8 mouse cellular contexts compared by ENCODE assay signal in the genomic region with DNA sequence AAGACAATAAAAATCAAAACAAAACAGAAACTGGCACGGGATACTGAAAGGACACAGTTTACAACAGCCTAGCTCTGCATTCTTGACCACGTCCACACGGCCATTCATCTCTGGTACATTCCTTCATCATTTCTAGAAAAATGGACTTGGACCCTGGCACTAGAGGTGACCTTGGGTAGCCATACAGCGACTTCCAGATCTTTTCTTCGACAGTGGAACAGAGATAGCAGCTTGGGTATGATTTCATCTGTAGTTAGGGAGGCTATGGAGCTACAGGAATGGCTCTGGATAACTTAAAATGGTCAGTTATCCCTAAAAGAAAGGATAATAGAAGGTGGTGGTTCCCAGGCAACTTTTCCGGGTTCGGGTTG. TPM values are rescaled to one million over a fixed set of nuclear protein-coding genes. Genes with fewer than 3 reads are reported as not detected.
A peak's percentile ranks its signal among the peaks of the same experiment; 100 is the strongest.
DNase-seq lines count a peak whose midpoint lies in the region; ATAC-seq and TF ChIP-seq lines count a peak whose summit lies in the region.

A gene (plus strand): TSS at position 54 of the 371 bp plus-strand sequence.

- intact Hi-C loops in heart, postnatal 10 days (cut with DNase I), result loop anchor here (2.0 kb wide), 1 partner anchor 71 kb away; no protein-coding TSS in a partner anchor

- H3K4me3 ChIP-seq in ES-Bruce4 (ENCODE audit: low read depth, low read length), result peak within 1 kb of the TSS; percentile 93
- H3K4me3 ChIP-seq in liver, postnatal 0 days (ENCODE audit: low read depth, low read length), result peak within 1 kb of the TSS; percentile 45

- no peaks in the 10 kb centered on the region for H3K27me3 ChIP-seq in ES-Bruce4 (ENCODE audit: control insufficient read depth, insufficient read depth, low read length, poor library complexity, severe bottlenecking)
- H3K27me3 ChIP-seq in liver, postnatal 0 days (ENCODE audit: insufficient read depth, low read length), result peaks cover 36% of the 10 kb centered on the region

- TF ChIP-seq CTCF in ES-Bruce4 (IDR thresholded peaks at IDR 0.05; ENCODE audit: low read depth, low read length), result no peak
- no peak for TF ChIP-seq CTCF in liver, postnatal 0 days (IDR thresholded peaks at IDR 0.05; ENCODE audit: low read depth)

- 2% methylated on average over 7 of the region's 7 CpGs for WGBS in liver, postnatal 0 days (ENCODE audit: insufficient replicate concordance)

- peaks cover 3% of the 10 kb centered on the region for H3K36me3 ChIP-seq in ES-Bruce4 (ENCODE audit: control insufficient read depth, insufficient read depth, low read length, poor library complexity, severe bottlenecking)
- H3K36me3 ChIP-seq in liver, postnatal 0 days (replicated peaks; ENCODE audit: insufficient read depth, low read length), result no peaks in the 10 kb centered on the region

- no peak for TF ChIP-seq POLR2A in ES-Bruce4 (IDR thresholded peaks at IDR 0.05; ENCODE audit: insufficient read depth, low read length)

- no peak for TF ChIP-seq EP300 in ES-Bruce4 (IDR thresholded peaks at IDR 0.05; ENCODE audit: insufficient read depth, low read depth, low read length)
- TF ChIP-seq EP300 in liver, postnatal 0 days (IDR thresholded peaks at IDR 0.05; ENCODE audit: low read depth), result no peak

- ATAC-seq in liver, postnatal 0 days, result no peak

- peak within 1 kb of the TSS; percentile 76 for H3K4me2 ChIP-seq in liver, postnatal 0 days (ENCODE audit: low read depth, low read length)

- H3K4me1 ChIP-seq in ES-Bruce4 (ENCODE audit: control insufficient read depth, insufficient read depth, low read length), result peaks cover 2% of the 10 kb centered on the region
- peaks cover 15% of the 10 kb centered on the region for H3K4me1 ChIP-seq in liver, postnatal 0 days (ENCODE audit: insufficient read depth)

- DNase-seq in embryo, embryonic 9.5 days (ENCODE audit: extremely low spot score), result peak; percentile 16
- DNase-seq in embryo, embryonic 10.5 days (ENCODE audit: low spot score), result no peak
- no peak for DNase-seq in heart, postnatal 10 days
- DNase-seq in liver, postnatal 0 days, result no peak
- no peak for DNase-seq in urinary bladder, postnatal 25 days (ENCODE audit: low spot score)
- DNase-seq in layer of hippocampus, postnatal 10 days (ENCODE audit: low spot score in 2 of 2), result no peak
- DNase-seq in layer of hippocampus, adult 18-20 months (ENCODE audit: low spot score in 2 of 2), result no peak

- H3K9ac ChIP-seq in ES-Bruce4 (ENCODE audit: low read depth, poor library complexity, severe bottlenecking), result peak within 1 kb of the TSS; percentile 79
- H3K9ac ChIP-seq in liver, postnatal 0 days (replicated peaks), result peak within 1 kb of the TSS; percentile 39

- peak within 1 kb of the TSS; percentile 100 for H3K27ac ChIP-seq in ES-Bruce4 (ENCODE audit: insufficient read depth, low read length)
- 0 out of 2 replicates have a peak within 1 kb of the TSS, but pooled peaks have one; percentile 0 for H3K27ac ChIP-seq in liver, postnatal 0 days (ENCODE audit: low read depth)

- no peaks in the 10 kb centered on the region for H3K9me3 ChIP-seq in ES-Bruce4 (replicated peaks; ENCODE audit: control insufficient read depth, insufficient read depth, low read length, poor library complexity, severe bottlenecking)
- H3K9me3 ChIP-seq in liver, postnatal 0 days (ENCODE audit: low read length), result no peaks in the 10 kb centered on the region

RNA-seq across cellular contexts. Expression of the gene that starts here (rescaled TPM):
- 166 and 190 TPM in 2 replicates for polyA plus RNA-seq in ES-Bruce4 (2011; ENCODE audit: insufficient read depth, insufficient read length, low read depth, missing spikeins)
- 10 to 100 TPM; 25.4 to 26.5 TPM for total RNA-seq in heart, postnatal 10 days (2021)
- polyA plus RNA-seq in liver, postnatal 0 days (2015; fragmentation: Nextera tagmentation; extraction: Ambion mirVana), result 1.5 and 1.8 TPM in 2 replicates
- total RNA-seq in layer of hippocampus, postnatal 10 days (2021), result 1 to 10 TPM; 2.2 to 2.3 TPM
- total RNA-seq in layer of hippocampus, adult 18-20 months (2021), result 1 to 10 TPM; 4.0 to 4.1 TPM

Comparison
In these comparisons a context has a peak if more than half of its experiments do, and no peak if none do; other contexts are left out.
1. RNA of the gene that starts here (total RNA-seq): 25.4 to 26.5 TPM in heart, postnatal 10 days; 4.0 to 4.1 TPM in layer of hippocampus, adult 18-20 months and 2.2 to 2.3 TPM in layer of hippocampus, postnatal 10 days; every median in the first group is over 4 times any median in the second.
2. RNA of the gene that starts here (polyA plus RNA-seq): 166 to 190 TPM in ES-Bruce4; 1.5 to 1.8 TPM in liver, postnatal 0 days; every median in the first group is over 10 times any median in the second.